ENCODE assay signal across 9 mouse cellular contexts in genomic region chr8:88301589-88302437, GRCm38 (mm10). TPM values are rescaled to one million over a fixed set of nuclear protein-coding genes. Genes with fewer than 3 reads are reported as not detected.
DNase-seq lines count a peak whose midpoint lies in the region; ATAC-seq and TF ChIP-seq lines count a peak whose summit lies in the region.
"Had no signal": no experiment of that assay in that cellular context is flagged by ENCODE, and none has a peak within 500 bp of the region (broad histone marks: within the 10 kb centered on the region; RNA-seq: fewer than 3 reads in every experiment).

No protein-coding gene starts in this region.

- no peak for DNase-seq in kidney, postnatal 0 days (ENCODE audit: low spot score)
- no peak for DNase-seq in kidney, adult 8-10 months
- no peak for DNase-seq in MEL (ENCODE audit: low read depth, low spot score)
- DNase-seq in brain, embryonic 14.5 days (ENCODE audit: low read depth): peak; percentile 43
- DNase-seq in liver, embryonic 11.5 days (ENCODE audit: low spot score): no peak
- DNase-seq in thymus, postnatal 0 days (ENCODE audit: low spot score): no peak
- DNase-seq in testis, postnatal 14 days (ENCODE audit: low spot score): no peak
- DNase-seq in layer of hippocampus, adult 9-10 months (ENCODE audit: low spot score): no peak
- DNase-seq: kidney, adult 9 months had no signal

- no peak for TF ChIP-seq RAD21 in MEL (IDR thresholded peaks at IDR 0.05; ENCODE audit: low read depth, low read length)

- no peak overlapping the region for H3K4me2 ChIP-seq in kidney, postnatal 0 days (ENCODE audit: low read length)
- H3K4me2 ChIP-seq in liver, embryonic 11.5 days: peak overlapping the region; percentile 86

- H3K4me3 ChIP-seq in kidney, postnatal 0 days (replicated peaks; ENCODE audit: low read depth, low read length): no peak overlapping the region
- H3K4me3 ChIP-seq in MEL (ENCODE audit: control insufficient read depth in 1 of 2, insufficient read depth in 1 of 2, low read depth in 2 of 2, low read length in 2 of 2): no peak overlapping the region
- H3K4me3 ChIP-seq in liver, embryonic 11.5 days (ENCODE audit: low read depth, low read length): peak overlapping the region; percentile 65

- no peaks in the 10 kb centered on the region for H3K9me3 ChIP-seq in kidney, postnatal 0 days (replicated peaks; ENCODE audit: low read length)
- H3K9me3 ChIP-seq in MEL (replicated peaks; ENCODE audit: insufficient read depth, low read length): no peaks in the 10 kb centered on the region
- H3K9me3 ChIP-seq in liver, embryonic 11.5 days (ENCODE audit: control insufficient read depth, low read length): no peaks in the 10 kb centered on the region

- TF ChIP-seq CTCF in kidney, postnatal 0 days (IDR thresholded peaks at IDR 0.05; ENCODE audit: low read depth): no peak
- TF ChIP-seq CTCF in MEL (IDR thresholded peaks at IDR 0.05 in 2 of 3, conservative IDR thresholded peaks at IDR 0.05 in 1 of 3; ENCODE audit: control insufficient read depth in 1 of 3, insufficient read depth in 1 of 3, low read depth in 2 of 3, low read length in 3 of 3, poor library complexity in 1 of 3, severe bottlenecking in 1 of 3): no peak
- no peak for TF ChIP-seq CTCF in brain, embryonic 14.5 days (IDR thresholded peaks at IDR 0.05; ENCODE audit: borderline replicate concordance, extremely low read depth, insufficient read depth, insufficient read length)

- no peaks in the 10 kb centered on the region; the same call in 1 of the 2 replicates for H3K4me1 ChIP-seq in kidney, postnatal 0 days (replicated peaks; ENCODE audit: insufficient read depth, low read length)
- peaks cover 21 to 48% of the 10 kb centered on the region in 2 experiments for H3K4me1 ChIP-seq in MEL (ENCODE audit: control insufficient read depth in 1 of 2, insufficient read depth in 2 of 2, low read length in 2 of 2)
- H3K4me1 ChIP-seq in liver, embryonic 11.5 days (replicated peaks; ENCODE audit: control insufficient read depth, insufficient read depth, low read length): peaks cover 60% of the 10 kb centered on the region

- H3K36me3 ChIP-seq in kidney, postnatal 0 days (ENCODE audit: insufficient read depth, low read length): no peaks in the 10 kb centered on the region
- peaks cover 10 to 48% of the 10 kb centered on the region in 2 experiments for H3K36me3 ChIP-seq in MEL (ENCODE audit: control insufficient read depth in 1 of 2, insufficient read depth in 2 of 2, low read length in 2 of 2)
- peaks cover 6% of the 10 kb centered on the region; the same call in 1 of the 2 replicates for H3K36me3 ChIP-seq in liver, embryonic 11.5 days (ENCODE audit: control insufficient read depth, insufficient read depth, low read length)

- WGBS in kidney, postnatal 0 days: 71% methylated on average over 15 of the region's 15 CpGs
- WGBS in liver, embryonic 11.5 days: 68% methylated on average over 15 of the region's 15 CpGs

- H3K79me2 ChIP-seq in MEL (ENCODE audit: control insufficient read depth, insufficient read depth, low read length, poor library complexity): peaks cover 52% of the 10 kb centered on the region

- peak overlapping the region; percentile 47; the same call in 1 of the 2 replicates for H3K27ac ChIP-seq in kidney, postnatal 0 days
- H3K27ac ChIP-seq in MEL (ENCODE audit: control insufficient read depth, low read depth, low read length): peak overlapping the region; percentile 89
- H3K27ac ChIP-seq in liver, embryonic 11.5 days (ENCODE audit: low read depth, low read length): peak overlapping the region; percentile 89

- TF ChIP-seq EP300 in MEL (IDR thresholded peaks at IDR 0.05; ENCODE audit: low read depth in 1 of 2, low read length in 2 of 2): no peak; a peak in 1 of 4 replicates

- H3K27me3 ChIP-seq in kidney, postnatal 0 days (ENCODE audit: insufficient read depth, low read length): no peaks in the 10 kb centered on the region
- no peaks in the 10 kb centered on the region for H3K27me3 ChIP-seq in MEL (ENCODE audit: control insufficient read depth in 1 of 2, insufficient read depth in 2 of 2, low read length in 2 of 2)
- no peaks in the 10 kb centered on the region for H3K27me3 ChIP-seq in liver, embryonic 11.5 days (replicated peaks; ENCODE audit: control insufficient read depth, insufficient read depth, low read length)

- ATAC-seq in kidney, postnatal 0 days (replicated peaks; ENCODE audit: low FRiP score, low read depth): no peak
- peak; percentile 32; the same call in 1 of the 2 replicates for ATAC-seq in liver, embryonic 11.5 days (replicated peaks; ENCODE audit: low FRiP score)

- TF ChIP-seq POLR2A in MEL (IDR thresholded peaks at IDR 0.05; ENCODE audit: control insufficient read depth in 1 of 2, insufficient read depth in 1 of 2, low read depth in 1 of 2, low read length in 2 of 2, poor library complexity in 1 of 2): no peak
- TF ChIP-seq POLR2A in brain, embryonic 14.5 days (IDR thresholded peaks at IDR 0.05; ENCODE audit: borderline replicate concordance, extremely low read depth, insufficient read depth, insufficient read length, poor library complexity, severe bottlenecking): no peak

- H3K9ac ChIP-seq in kidney, postnatal 0 days (ENCODE audit: low read depth, low read length): no peak overlapping the region
- peak overlapping the region; percentile 71 for H3K9ac ChIP-seq in MEL (ENCODE audit: control insufficient read depth, low read depth, low read length, poor library complexity, severe bottlenecking)
- peak overlapping the region; percentile 91 for H3K9ac ChIP-seq in liver, embryonic 11.5 days (ENCODE audit: low read depth, low read length)

TF ChIP-seq in MEL, 35 proteins besides CTCF, POLR2A, EP300 and RAD21:
- TF ChIP-seq MAFK (IDR thresholded peaks at IDR 0.05; ENCODE audit: borderline replicate concordance, low read depth, low read length) (peak; percentile 81), JUND (IDR thresholded peaks at IDR 0.05; ENCODE audit: low read depth, low read length) (no peak), TBP (IDR thresholded peaks at IDR 0.05; ENCODE audit: low read depth, low read length) (no peak)

RNA-seq across cellular contexts. Expression of gene Adcy7, which starts 29.6 kb away (rescaled TPM):
- 4.3 TPM in 2 replicates for polyA plus RNA-seq in kidney, postnatal 0 days (2015; fragmentation: Nextera tagmentation; extraction: Ambion mirVana)
- total RNA-seq in MEL (2012; rRNA removed): 62.9 and 89.9 TPM in 2 replicates
- polyA plus RNA-seq in MEL (2012; ENCODE audit: insufficient read depth in 1 of 2, insufficient read length in 2 of 2, low read depth in 1 of 2, low replicate concordance in 2 of 2, missing spikeins in 1 of 2): 10 to 100 TPM in 1 of 2 experiments, not detected in 1; 83.7 TPM
- polyA plus RNA-seq in brain, embryonic 14.5 days (2012; rRNA removed): 2.2 and 3.7 TPM in 2 replicates
- 46.6 and 49.7 TPM in 2 replicates for polyA plus RNA-seq in liver, embryonic 11.5 days (2014; fragmentation: Nextera tagmentation; extraction: Ambion mirVana)
- 16.2 and 21.1 TPM in 2 replicates for polyA plus RNA-seq in thymus, postnatal 0 days (2015; fragmentation: Nextera tagmentation; extraction: Ambion mirVana)
